Comparison of ENCODE assay signal across 8 mouse cellular contexts in the genomic region with DNA sequence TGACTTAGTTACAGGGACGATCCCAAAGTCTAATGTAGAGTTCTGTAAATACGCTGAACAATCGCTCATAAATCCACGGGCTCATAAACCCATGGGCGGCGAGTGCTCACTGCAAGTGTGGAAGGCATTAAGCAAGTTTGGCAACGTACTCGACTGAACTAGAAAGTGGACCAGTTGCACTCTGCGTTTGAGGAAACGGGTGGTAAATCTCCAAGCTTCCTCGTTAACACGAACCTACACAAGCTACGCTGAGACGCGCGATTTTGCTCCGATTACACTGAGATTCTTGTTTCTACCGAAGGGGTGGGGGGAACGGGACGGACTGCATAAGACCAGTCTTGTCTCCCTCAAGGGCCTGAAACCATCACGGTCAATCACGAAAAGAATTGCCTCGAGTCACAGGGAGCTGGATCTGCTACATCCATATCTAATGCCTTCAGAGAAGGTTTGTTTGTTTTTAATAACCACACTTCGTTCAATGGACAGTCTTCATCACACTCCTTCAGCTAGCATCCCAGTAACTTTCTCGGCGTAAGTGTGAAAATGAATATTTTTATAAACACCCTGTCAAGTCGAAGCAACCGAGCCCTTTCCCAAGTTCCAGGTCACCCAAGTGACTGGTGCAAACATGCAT. TPM values are rescaled to one million over a fixed set of nuclear protein-coding genes. Genes with fewer than 3 reads are reported as not detected.
DNase-seq lines count a peak whose midpoint lies in the region; ATAC-seq and TF ChIP-seq lines count a peak whose summit lies in the region.

No protein-coding gene starts in this region.

- peak overlapping the region; percentile 98 for H3K9ac ChIP-seq in midbrain, embryonic 11.5 days (ENCODE audit: low read length)
- H3K9ac ChIP-seq in stomach, postnatal 0 days (ENCODE audit: low read length): peak overlapping the region; percentile 100

- peak overlapping the region; percentile 98 for H3K4me3 ChIP-seq in midbrain, embryonic 11.5 days (ENCODE audit: low read depth, low read length)
- H3K4me3 ChIP-seq in stomach, postnatal 0 days (ENCODE audit: low read depth, low read length): peak overlapping the region; percentile 100

- H3K9me3 ChIP-seq in midbrain, embryonic 11.5 days (ENCODE audit: control insufficient read depth, low read length): no peaks in the 10 kb centered on the region
- H3K9me3 ChIP-seq in stomach, postnatal 0 days (ENCODE audit: control insufficient read depth, low read length): no peaks in the 10 kb centered on the region

- peaks cover 12% of the 10 kb centered on the region for H3K4me1 ChIP-seq in midbrain, embryonic 11.5 days (ENCODE audit: control insufficient read depth, insufficient read depth, low read length)
- H3K4me1 ChIP-seq in stomach, postnatal 0 days (replicated peaks; ENCODE audit: control insufficient read depth, insufficient read depth): peaks cover 6% of the 10 kb centered on the region; the same call in 1 of the 2 replicates

- 13% methylated on average over 28 of the region's 28 CpGs for whole genome bisulfite sequencing in midbrain, embryonic 11.5 days
- WGBS in stomach, postnatal 0 days: under 1% methylated on average over 28 of the region's 28 CpGs

- no peak for TF ChIP-seq EP300 in stomach, postnatal 0 days (optimal IDR thresholded peaks at IDR 0.05)

- no peak overlapping the region for H3K27ac ChIP-seq in midbrain, embryonic 11.5 days (ENCODE audit: low read depth, low read length)
- peak overlapping the region; percentile 100 for H3K27ac ChIP-seq in stomach, postnatal 0 days (replicated peaks)

- peak; percentile 63 for DNase-seq in embryo, embryonic 10 days (ENCODE audit: low spot score)
- DNase-seq in embryo, embryonic 9.5 days (ENCODE audit: extremely low spot score): no peak
- peak; percentile 78 for DNase-seq in adipocyte (ENCODE audit: low spot score)
- peak; percentile 44 to 58 for DNase-seq in kidney, postnatal 4 days
- DNase-seq in midbrain, embryonic 11.5 days (ENCODE audit: low spot score, missing footprints): peak; percentile 91
- DNase-seq in stomach, postnatal 0 days (ENCODE audit: low spot score): no peak
- no peak for DNase-seq in frontal cortex, adult 2 months (ENCODE audit: extremely low spot score in 1 of 2, low spot score in 1 of 2)

- no peak for TF ChIP-seq CTCF in stomach, postnatal 0 days (IDR thresholded peaks at IDR 0.05; ENCODE audit: low read depth)

- no peaks in the 10 kb centered on the region for H3K36me3 ChIP-seq in midbrain, embryonic 11.5 days (ENCODE audit: control insufficient read depth, insufficient read depth, low read length)
- H3K36me3 ChIP-seq in stomach, postnatal 0 days (ENCODE audit: control insufficient read depth, insufficient read depth, low read length): no peaks in the 10 kb centered on the region

- H3K4me2 ChIP-seq in midbrain, embryonic 11.5 days: peak overlapping the region; percentile 91
- H3K4me2 ChIP-seq in stomach, postnatal 0 days (replicated peaks; ENCODE audit: low read depth): peak overlapping the region; percentile 70

- H3K27me3 ChIP-seq in midbrain, embryonic 11.5 days (ENCODE audit: control insufficient read depth, insufficient read depth, low read length): no peaks in the 10 kb centered on the region
- H3K27me3 ChIP-seq in stomach, postnatal 0 days (ENCODE audit: control insufficient read depth, insufficient read depth, low read length): no peaks in the 10 kb centered on the region

- ATAC-seq in granulocyte monocyte progenitor cell, adult 5-6 weeks (replicated peaks; ENCODE audit: poor library complexity, severe bottlenecking): peak; percentile 54
- no peak for ATAC-seq in midbrain, embryonic 11.5 days (ENCODE audit: low FRiP score)
- no peak for ATAC-seq in stomach, postnatal 0 days (ENCODE audit: low FRiP score, low TSS enrichment)

RNA-seq across cellular contexts. Expression of gene Rac1, which starts 1.0 kb away (rescaled TPM):
- 349 and 471 TPM in 2 replicates for total RNA-seq in granulocyte monocyte progenitor cell, adult 5-6 weeks (2014; fragmentation: Nextera tagmentation)
- 118 and 134 TPM in 2 replicates for total RNA-seq in granulocyte monocyte progenitor cell, adult 5-6 weeks (2017)
- 480 and 494 TPM in 2 replicates for polyA plus RNA-seq in midbrain, embryonic 11.5 days (2014; fragmentation: Nextera tagmentation; extraction: Ambion mirVana)
- 345 and 377 TPM in 2 replicates for polyA plus RNA-seq in stomach, postnatal 0 days (2015; fragmentation: Nextera tagmentation; extraction: Ambion mirVana)
- 490 and 503 TPM in 2 replicates for polyA plus RNA-seq in frontal cortex, adult 2 months (2012; rRNA removed)

Comparison
In these comparisons a context has a peak if more than half of its experiments do, and no peak if none do; other contexts are left out.
1. DNase-seq: peak in embryo, embryonic 10 days (single experiment), adipocyte (single experiment), kidney, postnatal 4 days (2 of 2) and midbrain, embryonic 11.5 days (single experiment); none in embryo, embryonic 9.5 days (single experiment), stomach, postnatal 0 days (single experiment) and frontal cortex, adult 2 months (0 of 2).